Mouse (Mus musculus) erythroblast, embryonic 14.5 days (primary cell): ENCODE results near the gene 1700067P10Rik.

ENCODE experiments used
- GATA1 ChIP-seq: IDR thresholded peaks from 2 replicates; pipeline ENCODE4 v1.6.1; 2012; ENCODE audit warnings: low read length, inconsistent platforms, mixed read lengths
- TAL1 ChIP-seq: IDR thresholded peaks from 3 replicates; pipeline ENCODE4 v1.6.1; 2012; ENCODE audit warnings: low read length, inconsistent platforms, mixed read lengths

GRCm38 (mm10) chr17:48080626-48081025, 8.5 kb upstream of the 1700067P10Rik start:
- TF ChIP-seq GATA1 (no peak), TAL1 (no peak)
